Mouse (Mus musculus): ENCODE data around the gene Lmf2. TPM values are rescaled to one million over a fixed set of nuclear protein-coding genes. Genes with fewer than 3 reads are reported as not detected.

The Lmf2 gene
- 12.3 and 15.1 TPM in 2 replicates for polyA plus RNA-seq (2012; rRNA removed)
- polyA plus RNA-seq (2014; fragmentation: Nextera tagmentation; extraction: Ambion mirVana), result 17.2 and 18.9 TPM in 2 replicates

- peak within 1 kb of the TSS; percentile 74 for H3K27ac ChIP-seq
- H3K4me2 ChIP-seq (ENCODE audit: low read depth), result peak within 1 kb of the TSS; percentile 77
- no peaks in the 10 kb centered on the region for H3K9me3 ChIP-seq (ENCODE audit: control insufficient read depth, low read length)
- TF ChIP-seq EP300 (IDR thresholded peaks at IDR 0.05; ENCODE audit: low read depth) (0 out of 2 replicates have a peak, but pooled peaks have one; percentile 24), CTCF (IDR thresholded peaks at IDR 0.05; ENCODE audit: low read depth) (0 out of 2 replicates have a peak, but pooled peaks have one; percentile 3)
- WGBS (ENCODE audit: insufficient replicate concordance), result under 1% methylated on average over 64 of the region's 64 CpGs
- H3K9ac ChIP-seq (replicated peaks), result peak within 1 kb of the TSS; percentile 96
- H3K4me3 ChIP-seq (ENCODE audit: insufficient read depth in 1 of 2, low read depth in 2 of 2, low read length in 2 of 2), result peak within 1 kb of the TSS; percentile 80 to 96
- H3K4me1 ChIP-seq (replicated peaks; ENCODE audit: control insufficient read depth in 2 of 2, insufficient read depth in 2 of 2, low read length in 1 of 2), result peaks cover 16 to 22% of the 10 kb centered on the region in 2 experiments
- H3K27me3 ChIP-seq (ENCODE audit: control insufficient read depth, insufficient read depth, low read length), result no peaks in the 10 kb centered on the region
- peak; percentile 91 for ATAC-seq (ENCODE audit: insufficient read depth)
- H3K36me3 ChIP-seq (replicated peaks; ENCODE audit: control insufficient read depth, insufficient read depth, low read depth), result peaks cover 35% of the 10 kb centered on the region
- DNase-seq (ENCODE audit: low read depth in 3 of 3, low spot score in 3 of 3), result peak; percentile 92 to 94 (median 94)
Measured at GRCm38 (mm10) chr15:89355241-89356187, at the start of gene Lmf2, which contains the start of gene Ncaph2. TSS of gene Lmf2 (minus strand) at chr15:89355659. TSS of gene Ncaph2 (plus strand) at chr15:89355719.

GRCm38 (mm10) chr15:89404831-89405623, 49.6 kb upstream of the Lmf2 start:
- Histone ChIP-seq H3K4me2 (ENCODE audit: low read depth) (no peak overlapping the region), H3K9ac (replicated peaks) (no peak overlapping the region), H3K27me3 (ENCODE audit: control insufficient read depth, insufficient read depth, low read length) (no peaks in the 10 kb centered on the region), H3K36me3 (replicated peaks; ENCODE audit: control insufficient read depth, insufficient read depth, low read depth) (no peaks in the 10 kb centered on the region), H3K4me1 (replicated peaks; ENCODE audit: control insufficient read depth in 2 of 2, insufficient read depth in 2 of 2, low read length in 1 of 2) (0 out of 4 replicates have a peak, but pooled peaks cover 0 to 2% of the 10 kb centered on the region in 2 experiments), H3K27ac (no peak overlapping the region), H3K9me3 (ENCODE audit: control insufficient read depth, low read length) (no peaks in the 10 kb centered on the region), H3K4me3 (ENCODE audit: insufficient read depth in 1 of 2, low read depth in 2 of 2, low read length in 2 of 2) (no peak overlapping the region)
- ATAC-seq (ENCODE audit: insufficient read depth), result no peak
- WGBS (ENCODE audit: insufficient replicate concordance), result 60% methylated on average over 10 of the region's 10 CpGs
- DNase-seq (ENCODE audit: low read depth in 3 of 3, low spot score in 3 of 3), result no peak
- TF ChIP-seq EP300 (IDR thresholded peaks at IDR 0.05; ENCODE audit: low read depth) (no peak), CTCF (IDR thresholded peaks at IDR 0.05; ENCODE audit: low read depth) (no peak)

DNA sequence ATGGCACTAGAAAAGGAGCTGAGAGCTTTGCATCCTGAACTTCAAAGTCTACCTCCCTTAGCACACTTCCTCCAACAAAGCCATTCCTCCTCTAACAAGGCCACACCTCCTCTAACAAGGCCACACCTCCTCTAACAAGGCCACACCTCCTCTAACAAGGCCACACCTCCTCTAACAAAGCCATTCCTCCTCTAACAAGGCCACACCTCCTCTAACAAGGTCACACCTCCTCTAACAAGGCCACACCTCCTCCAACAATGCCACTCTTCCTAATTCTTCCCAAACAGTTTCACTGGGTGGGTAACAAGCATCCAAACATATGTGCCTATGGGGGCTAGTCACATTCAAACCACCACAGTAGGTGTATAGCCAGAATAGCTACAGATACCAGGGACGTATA, 47.0 kb upstream of the Lmf2 start:
- TF ChIP-seq EP300 (IDR thresholded peaks at IDR 0.05; ENCODE audit: low read depth), result no peak
- TF ChIP-seq CTCF (IDR thresholded peaks at IDR 0.05; ENCODE audit: low read depth), result no peak
- Histone ChIP-seq H3K4me3 (ENCODE audit: insufficient read depth in 1 of 2, low read depth in 2 of 2, low read length in 2 of 2) (no peak overlapping the region), H3K27ac (no peak overlapping the region), H3K27me3 (ENCODE audit: control insufficient read depth, insufficient read depth, low read length) (no peaks in the 10 kb centered on the region), H3K36me3 (replicated peaks; ENCODE audit: control insufficient read depth, insufficient read depth, low read depth) (no peaks in the 10 kb centered on the region), H3K9ac (replicated peaks) (no peak overlapping the region), H3K9me3 (ENCODE audit: control insufficient read depth, low read length) (no peaks in the 10 kb centered on the region), H3K4me2 (ENCODE audit: low read depth) (no peak overlapping the region), H3K4me1 (replicated peaks; ENCODE audit: control insufficient read depth in 2 of 2, insufficient read depth in 2 of 2, low read length in 1 of 2) (peaks cover 0 to 2% of the 10 kb centered on the region in 2 experiments; a peak in 1 of 4 replicates)
- DNase-seq (ENCODE audit: low read depth in 3 of 3, low spot score in 3 of 3) (no peak), ATAC-seq (ENCODE audit: insufficient read depth) (no peak)
- 77% methylated on average over 1 of the region's 1 CpGs for WGBS (ENCODE audit: insufficient replicate concordance)

DNA sequence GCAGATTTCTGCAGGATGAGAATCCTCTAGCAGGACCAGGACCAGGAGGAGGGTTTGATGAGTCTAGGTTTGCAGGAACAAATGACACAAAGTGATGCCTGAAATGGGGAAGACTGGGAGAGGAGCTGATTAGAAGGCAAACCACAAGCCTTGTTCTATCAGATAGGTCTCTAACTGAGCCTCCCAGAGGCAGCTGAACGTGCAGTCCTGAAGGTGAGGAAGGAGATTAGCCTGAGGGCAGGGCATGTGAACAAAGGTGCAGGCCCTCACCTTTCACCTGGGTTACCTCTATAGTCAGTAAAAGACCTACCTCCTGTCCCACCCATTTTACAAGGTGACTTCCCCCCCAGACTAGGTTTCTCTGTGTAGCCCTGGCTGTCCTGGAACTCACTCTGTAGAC, 44.3 kb upstream of the Lmf2 start:
- no peak overlapping the region for H3K4me3 ChIP-seq (ENCODE audit: insufficient read depth in 1 of 2, low read depth in 2 of 2, low read length in 2 of 2)
- H3K27ac ChIP-seq, result no peak overlapping the region
- no peaks in the 10 kb centered on the region for H3K36me3 ChIP-seq (replicated peaks; ENCODE audit: control insufficient read depth, insufficient read depth, low read depth)
- no peaks in the 10 kb centered on the region for H3K9me3 ChIP-seq (ENCODE audit: control insufficient read depth, low read length)
- H3K27me3 ChIP-seq (ENCODE audit: control insufficient read depth, insufficient read depth, low read length), result no peaks in the 10 kb centered on the region
- TF ChIP-seq CTCF (IDR thresholded peaks at IDR 0.05; ENCODE audit: low read depth), result no peak
- no peak for TF ChIP-seq EP300 (IDR thresholded peaks at IDR 0.05; ENCODE audit: low read depth)
- peaks cover 0 to 5% of the 10 kb centered on the region in 2 experiments; a peak in 1 of 4 replicates for H3K4me1 ChIP-seq (replicated peaks; ENCODE audit: control insufficient read depth in 2 of 2, insufficient read depth in 2 of 2, low read length in 1 of 2)
- WGBS (ENCODE audit: insufficient replicate concordance), result 0% methylated on average over 1 of the region's 1 CpGs
- no peak overlapping the region for H3K4me2 ChIP-seq (ENCODE audit: low read depth)
- DNase-seq (ENCODE audit: low read depth in 3 of 3, low spot score in 3 of 3), result no peak
- ATAC-seq (ENCODE audit: insufficient read depth), result no peak
- H3K9ac ChIP-seq (replicated peaks), result no peak overlapping the region

Data from liver, embryonic 14.5 days (tissue).